Mouse (Mus musculus) regulatory T cell (primary cell): ENCODE measurements at regions not wholly inside any gene's neighbourhood (a gene's known extent, or its start where the extent isn't known, plus 50 kb on each side); places are given as distances from the start of the nearest gene placed in this dataset.

ENCODE experiments used
- in situ Hi-C: fragments of 300-600 bp; cut with MboI, MseI; formaldehyde crosslinking; loops from one replicate; pipeline ENCODE4 v1.15.1; 2025; ENCODE audit warnings: high pct_unique_total_duplicates

GRCm38 (mm10) chr8:89455731-89456130 lies 411.8 kb upstream of the Sall1 start:
- in situ Hi-C loops = no loop called here

GRCm38 (mm10) chr8:89454197-89454596 lies 410.2 kb upstream of the Sall1 start:
- in situ Hi-C loops = no loop called here

- in situ Hi-C loops = no loop called here
These were observed 409.8 kb upstream of the Sall1 start for GRCm38 (mm10) chr8:89453724-89454123.

GRCm38 (mm10) chr8:89444466-89444865 lies 400.5 kb upstream of the Sall1 start:
- in situ Hi-C loops = no loop called here

- in situ Hi-C loops = no loop called here
These were observed 395.3 kb upstream of the Sall1 start for GRCm38 (mm10) chr8:89439304-89439703.

GRCm38 (mm10) chr8:89426969-89427368 lies 383.0 kb upstream of the Sall1 start:
- in situ Hi-C loops = no loop called here

- in situ Hi-C loops = no loop called here
These were observed 371.3 kb upstream of the Sall1 start for GRCm38 (mm10) chr8:89415287-89415686.

- in situ Hi-C loops = no loop called here
These were observed 368.5 kb upstream of the Sall1 start for GRCm38 (mm10) chr8:89412500-89412899.

GRCm38 (mm10) chr8:89412046-89412445 lies 368.1 kb upstream of the Sall1 start:
- in situ Hi-C loops = no loop called here

GRCm38 (mm10) chr8:89406688-89407087 lies 362.7 kb upstream of the Sall1 start:
- in situ Hi-C loops = no loop called here

GRCm38 (mm10) chr8:89404287-89404686 lies 360.3 kb upstream of the Sall1 start:
- in situ Hi-C loops = no loop called here

- in situ Hi-C loops = loop anchor here (25.0 kb wide), 1 partner anchor 834 kb away; no protein-coding TSS in a partner anchor
These were observed 352.7 kb upstream of the Sall1 start for GRCm38 (mm10) chr8:89396673-89397072.

GRCm38 (mm10) chr8:89392749-89393148 lies 348.8 kb upstream of the Sall1 start:
- in situ Hi-C loops = loop anchor here (25.0 kb wide), 1 partner anchor 830 kb away; no protein-coding TSS in a partner anchor

GRCm38 (mm10) chr8:89388761-89389160 lies 344.8 kb upstream of the Sall1 start:
- in situ Hi-C loops = loop anchor here (25.0 kb wide), 1 partner anchor 826 kb away; no protein-coding TSS in a partner anchor

GRCm38 (mm10) chr8:89387295-89387694 lies 343.3 kb upstream of the Sall1 start:
- in situ Hi-C loops = loop anchor here (25.0 kb wide), 1 partner anchor 825 kb away; no protein-coding TSS in a partner anchor

GRCm38 (mm10) chr8:89385028-89385427 lies 341.1 kb upstream of the Sall1 start:
- in situ Hi-C loops = loop anchor here (25.0 kb wide), 1 partner anchor 823 kb away; no protein-coding TSS in a partner anchor

GRCm38 (mm10) chr8:89383781-89384180 lies 339.8 kb upstream of the Sall1 start:
- in situ Hi-C loops = loop anchor here (25.0 kb wide), 1 partner anchor 821 kb away; no protein-coding TSS in a partner anchor

- in situ Hi-C loops = loop anchor here (25.0 kb wide), 1 partner anchor 820 kb away; no protein-coding TSS in a partner anchor
These were observed 338.8 kb upstream of the Sall1 start for GRCm38 (mm10) chr8:89382538-89383380.

GRCm38 (mm10) chr8:89380436-89380835 lies 336.5 kb upstream of the Sall1 start:
- in situ Hi-C loops = loop anchor here (25.0 kb wide), 1 partner anchor 818 kb away; no protein-coding TSS in a partner anchor

GRCm38 (mm10) chr8:89372761-89373160 lies 328.8 kb upstream of the Sall1 start:
- in situ Hi-C loops = no loop called here

- in situ Hi-C loops = no loop called here
These were observed 327.8 kb upstream of the Sall1 start for GRCm38 (mm10) chr8:89371773-89372132.

GRCm38 (mm10) chr8:89370816-89371772 lies 327.1 kb upstream of the Sall1 start:
- in situ Hi-C loops = no loop called here
